Mouse (Mus musculus): ENCODE measurements around the gene Prps1l1.

DNA sequence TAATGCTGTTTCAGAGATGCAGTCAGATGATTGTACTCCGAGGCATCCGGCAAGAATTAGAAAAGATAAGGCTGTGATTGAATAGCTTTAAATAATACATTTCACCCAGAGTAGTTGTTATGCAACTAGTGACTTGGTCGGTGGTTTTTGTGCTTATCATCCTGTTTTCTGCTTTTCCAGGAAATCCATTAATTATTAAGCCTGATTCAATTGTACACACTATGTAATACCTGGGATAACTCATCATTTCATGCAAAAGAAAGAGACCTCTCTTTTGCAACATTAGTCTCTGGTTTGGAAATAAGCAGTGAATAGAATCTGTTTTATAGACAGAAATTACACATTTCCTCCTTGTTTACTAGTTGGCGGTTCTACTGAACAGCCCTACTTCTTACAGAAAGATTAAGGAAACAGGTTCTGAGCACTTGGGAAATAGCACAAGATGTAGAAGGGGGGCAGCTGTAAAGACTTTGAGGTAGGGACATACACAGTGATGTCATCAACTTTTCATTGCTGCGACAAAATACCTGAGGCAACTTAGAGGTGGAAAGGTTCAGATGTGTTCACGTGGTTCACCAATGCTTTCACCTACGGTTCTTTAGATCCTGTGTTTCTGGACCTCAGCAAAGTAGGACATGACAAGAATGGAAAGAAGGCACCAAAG lies 5.1 kb downstream of the Prps1l1 start:
- TF ChIP-seq CTCF (IDR thresholded peaks at IDR 0.05; ENCODE audit: extremely low read depth, insufficient read depth, insufficient read length, insufficient replicate concordance) (no peak), POLR2A (IDR thresholded peaks at IDR 0.05; ENCODE audit: low read depth, low read length) (no peak)
